Mouse (Mus musculus) gastrocnemius, postnatal 25 days (tissue): ENCODE data around the gene Klk5. TPM values are rescaled to one million over a fixed set of nuclear protein-coding genes. Genes with fewer than 3 reads are reported as not detected.

ENCODE experiments used
- DNase-seq: peaks from one replicate; pipeline ENCODE4 v3.0.0; 2022
- long read RNA-seq, 2 experiments: library from polyadenylated mRNA; stranded (forward); transcript quantifications; one replicate each; pipeline ENCODE4 v2.0.0; 2021
- total RNA-seq, 2 experiments: library from RNA; stranded (reverse); gene quantifications; 1 replicate in 1 of 2; 2 replicates in 1 of 2; pipeline ENCODE4 v1.2.3; 2021

Klk5 gene
- not detected for total RNA-seq
- long read RNA-seq, experiment 1 = 0 reads
- long read RNA-seq, experiment 2 = 0 reads

DNA sequence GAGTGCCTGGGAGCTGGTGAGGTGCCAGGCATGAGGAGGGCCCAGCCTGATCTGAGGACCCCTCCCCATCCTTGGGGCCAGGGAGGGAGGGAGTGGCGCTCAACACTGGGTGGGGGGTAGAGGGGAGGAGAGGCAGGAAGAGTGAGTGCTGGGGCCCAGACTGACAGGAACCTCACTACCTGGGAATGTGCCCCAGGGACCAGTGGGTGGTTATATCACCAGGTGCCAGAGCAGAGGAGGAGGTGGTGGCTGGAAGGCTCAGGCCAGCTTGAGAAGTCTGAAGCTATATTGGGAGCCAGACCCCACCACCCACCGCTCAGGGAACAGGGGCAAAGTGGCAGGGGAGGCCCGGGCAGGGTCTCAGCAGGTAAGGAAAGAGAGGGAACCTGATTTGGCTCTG, at the start of gene Klk5:
Klk5 (plus strand) TSS at position 271 of the 400 bp plus-strand sequence.
- no peak for DNase-seq

DNA sequence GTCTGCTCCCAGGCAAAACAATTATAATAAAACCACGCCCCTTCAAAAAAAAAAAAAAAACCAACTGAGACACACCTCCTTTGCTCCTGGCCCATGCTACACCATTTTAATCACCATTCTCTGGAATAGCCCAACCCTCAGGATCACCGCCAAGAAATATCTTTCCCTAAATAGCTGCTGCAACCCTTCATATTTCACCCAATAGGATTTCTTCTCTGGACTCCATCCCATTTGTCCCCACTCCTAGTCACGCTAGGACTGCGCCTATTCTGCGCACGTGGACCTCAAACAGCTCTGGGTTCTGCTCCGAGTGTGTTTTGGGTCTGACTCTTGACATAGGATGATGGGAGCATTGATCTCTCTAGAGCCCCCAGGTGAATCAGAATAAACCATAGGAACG, 45.4 kb upstream of the Klk5 start:
- no peak for DNase-seq

DNA sequence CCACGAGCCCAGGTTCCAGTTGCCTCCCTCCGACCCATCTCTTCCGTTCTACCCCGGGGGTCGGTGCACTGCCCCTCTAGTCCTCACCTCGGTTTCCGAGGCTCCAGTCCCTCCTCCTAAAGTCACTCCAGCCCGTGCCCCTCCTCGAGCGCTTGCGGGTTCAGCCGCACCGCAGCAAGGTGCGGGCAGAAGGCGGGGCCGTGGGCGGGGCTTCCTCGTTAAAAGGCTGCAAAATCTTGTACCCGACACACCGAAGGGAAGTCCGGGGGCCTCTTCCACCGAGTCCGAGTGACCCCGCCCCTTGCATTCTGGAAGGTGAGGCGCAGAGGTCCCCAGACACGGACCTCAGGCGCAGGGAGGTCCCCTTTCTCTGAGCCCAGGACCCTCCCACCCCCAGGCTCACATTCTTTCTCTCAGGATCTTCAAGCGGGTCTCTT, 44.4 kb upstream of the Klk5 start, which contains the start of gene Klk8:
Klk8 (plus strand) TSS at position 245 of the 437 bp plus-strand sequence.
- DNase-seq = no peak

- DNase-seq = no peak
These were observed 43.8 kb upstream of the Klk5 start for GRCm38 (mm10) chr7:43797844-43798462.

GRCm38 (mm10) chr7:43799876-43800275, 41.9 kb upstream of the Klk5 start:
- no peak for DNase-seq

GRCm38 (mm10) chr7:43810994-43811393, 30.8 kb upstream of the Klk5 start, which contains the start of gene Klk7:
Gene Klk7, plus strand, starts transcription at chr7:43811294.
- no peak for DNase-seq

DNA sequence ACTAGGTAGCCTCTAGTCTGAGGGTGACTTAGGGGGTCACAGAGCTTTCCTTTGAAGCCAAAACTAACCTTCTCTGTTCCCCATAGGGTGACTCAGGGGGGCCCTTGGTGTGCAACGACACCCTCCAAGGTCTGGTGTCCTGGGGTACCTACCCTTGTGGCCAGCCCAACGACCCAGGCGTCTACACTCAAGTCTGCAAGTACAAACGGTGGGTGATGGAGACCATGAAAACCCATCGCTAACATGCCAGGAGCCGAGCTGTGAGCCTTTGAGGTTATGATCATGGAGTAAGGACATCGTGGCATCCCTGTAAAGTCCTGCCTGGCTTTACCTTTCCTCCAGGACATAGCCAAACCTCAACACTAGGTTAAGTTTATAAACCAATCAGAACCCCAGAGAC, 26.6 kb upstream of the Klk5 start:
- DNase-seq = no peak

DNA sequence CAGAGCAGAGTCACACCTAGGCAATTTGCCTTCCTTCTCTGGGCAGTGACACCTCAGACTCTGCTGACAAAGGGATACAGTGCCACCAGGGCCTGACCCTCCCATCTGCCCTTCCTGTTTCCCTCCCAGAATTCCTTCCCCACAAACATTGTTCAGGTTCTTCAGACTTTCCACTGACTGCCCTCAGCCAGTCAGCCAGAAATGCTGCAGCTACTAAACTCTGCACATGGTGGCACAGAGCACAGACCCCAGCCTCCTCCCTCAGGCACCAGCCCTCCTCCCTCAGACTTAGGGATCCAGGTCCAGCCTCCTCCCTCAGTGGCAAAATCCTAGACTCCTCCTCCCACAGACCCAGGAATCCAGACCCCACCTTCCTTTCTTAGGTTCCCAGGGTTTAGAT, 25.0 kb upstream of the Klk5 start:
- DNase-seq = no peak

- DNase-seq = no peak
These were observed 20.2 kb upstream of the Klk5 start for GRCm38 (mm10) chr7:43821581-43821980.

DNA sequence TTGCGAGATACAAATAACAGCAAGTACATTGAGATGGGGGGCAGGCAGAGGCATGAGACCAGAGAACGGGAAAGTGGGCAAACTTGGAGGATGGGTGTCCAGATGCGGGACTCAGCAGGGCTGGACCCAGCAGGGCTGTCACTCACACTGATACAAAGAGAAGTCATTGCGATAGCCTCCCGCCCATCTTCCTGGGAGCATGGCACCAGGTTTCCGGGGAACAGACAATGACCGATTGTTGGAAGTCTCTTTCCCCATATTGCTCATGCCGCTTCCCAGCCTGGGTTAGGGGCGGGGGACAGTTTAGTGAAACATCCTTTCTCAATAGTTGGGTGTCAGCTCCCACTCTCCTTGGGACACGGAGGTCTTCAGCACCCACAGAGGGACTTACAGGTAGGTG, 17.6 kb upstream of the Klk5 start, which contains the start of gene Klk6:
Klk6 (plus strand) TSS at position 301 of the 400 bp plus-strand sequence.
- no peak for DNase-seq

- no peak for DNase-seq
These were observed 15.7 kb upstream of the Klk5 start for GRCm38 (mm10) chr7:43826056-43826455.

- DNase-seq = no peak
These were observed 14.1 kb upstream of the Klk5 start for GRCm38 (mm10) chr7:43827706-43828105.

- DNase-seq = no peak
These were observed 12.8 kb upstream of the Klk5 start for GRCm38 (mm10) chr7:43829006-43829405.

GRCm38 (mm10) chr7:43843801-43844200, 2.0 kb downstream of the Klk5 start:
- DNase-seq = no peak

DNA sequence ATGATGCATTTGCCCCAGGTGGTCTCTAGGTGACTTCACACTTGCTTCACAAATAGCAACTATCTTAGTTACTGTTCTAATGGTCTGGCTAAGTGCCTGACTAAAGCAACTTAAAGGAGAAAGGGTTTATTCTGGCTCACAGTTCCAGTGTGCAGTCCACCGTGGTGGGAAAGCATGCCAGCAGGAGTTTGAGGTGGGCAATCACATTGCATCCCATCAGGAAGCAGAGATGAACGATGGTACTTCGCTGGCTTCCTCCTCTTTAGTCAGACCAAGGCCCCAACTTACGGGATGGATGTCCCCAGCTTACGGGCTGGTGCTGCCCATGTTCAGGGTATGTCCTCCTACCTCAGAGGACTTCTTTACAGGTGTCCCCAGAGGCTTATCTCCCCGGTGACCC, 9.8 kb downstream of the Klk5 start:
- DNase-seq = no peak

DNA sequence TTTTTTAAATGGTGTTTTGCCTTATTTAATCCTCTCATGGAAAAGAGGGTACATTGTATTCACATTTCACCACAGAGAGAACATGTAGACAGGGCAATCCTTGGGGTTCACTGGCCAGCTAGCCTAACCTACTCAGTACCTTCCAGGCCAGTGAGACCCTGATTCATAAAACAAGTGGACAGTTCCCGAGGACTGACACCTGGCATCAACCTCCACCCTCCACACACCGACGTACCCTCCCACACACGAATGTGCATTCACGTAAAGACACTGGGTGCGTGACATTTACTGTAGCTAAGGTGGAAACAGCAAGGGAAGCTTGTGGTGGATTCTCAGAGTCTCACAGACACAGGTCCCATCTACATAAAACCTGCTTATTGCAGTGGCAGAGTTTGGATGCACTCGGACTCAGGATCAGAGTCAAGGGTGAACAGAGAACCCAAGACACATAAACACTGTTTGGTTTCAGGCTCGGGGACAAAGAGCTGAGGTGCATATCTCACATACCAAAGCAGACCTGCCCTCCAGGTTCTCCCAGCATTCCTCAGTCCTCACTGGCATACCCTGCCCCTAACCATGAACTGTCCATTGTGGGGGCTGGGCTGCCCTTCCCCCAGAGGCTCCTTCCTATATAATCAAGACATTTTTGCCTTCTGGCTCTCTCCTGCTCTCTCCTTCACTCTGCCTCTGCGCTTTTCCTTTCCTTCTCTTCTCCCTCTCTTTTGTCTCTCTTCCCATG, 13.0 kb downstream of the Klk5 start:
- DNase-seq = no peak

DNA sequence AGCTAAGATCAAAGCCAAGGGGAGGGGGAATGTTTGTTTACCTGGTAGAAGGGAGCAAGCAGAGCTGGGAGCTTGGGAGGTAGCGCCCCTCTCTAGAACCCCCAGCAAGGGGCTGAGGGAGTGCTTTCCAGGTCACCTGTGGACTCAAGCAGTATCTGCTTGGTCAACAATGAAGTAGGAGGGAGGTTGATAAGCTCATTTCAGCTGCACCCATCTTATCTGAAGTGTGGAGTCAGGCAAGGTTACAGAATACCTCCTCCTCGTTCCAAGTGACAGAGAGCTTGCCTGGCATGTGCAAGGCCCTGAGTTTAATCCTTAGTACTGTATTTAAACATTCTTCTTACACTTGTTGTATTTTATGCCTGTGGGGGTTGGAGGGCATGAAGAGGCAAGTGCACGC, 13.9 kb downstream of the Klk5 start:
- DNase-seq = no peak

DNA sequence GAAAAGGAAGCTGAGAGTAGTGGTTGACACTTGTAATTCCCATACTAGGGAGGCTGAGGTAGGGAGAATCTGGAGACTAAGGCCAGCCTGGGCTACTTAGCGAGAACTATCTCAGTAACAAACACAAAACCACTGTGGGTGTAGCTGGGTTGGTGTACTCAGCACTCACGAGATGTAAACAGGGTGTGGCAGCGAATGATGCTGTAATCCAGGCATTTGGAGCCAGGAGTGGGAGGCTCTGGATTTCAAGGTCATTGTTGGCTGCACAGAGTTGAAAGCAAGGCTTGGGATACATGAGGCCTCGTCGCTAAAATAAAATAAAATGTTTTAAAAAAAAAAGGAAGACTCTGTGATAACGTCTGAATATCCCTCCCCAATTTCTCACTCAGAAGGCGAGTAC, 14.5 kb downstream of the Klk5 start:
- DNase-seq = no peak

GRCm38 (mm10) chr7:43857501-43857900, 15.7 kb downstream of the Klk5 start:
- no peak for DNase-seq

- no peak for DNase-seq
These were observed 18.6 kb downstream of the Klk5 start for GRCm38 (mm10) chr7:43860411-43860810.

GRCm38 (mm10) chr7:43873237-43873636, 31.5 kb downstream of the Klk5 start:
- DNase-seq = no peak

- DNase-seq = no peak
These were observed 31.9 kb downstream of the Klk5 start for GRCm38 (mm10) chr7:43873674-43874073.

DNA sequence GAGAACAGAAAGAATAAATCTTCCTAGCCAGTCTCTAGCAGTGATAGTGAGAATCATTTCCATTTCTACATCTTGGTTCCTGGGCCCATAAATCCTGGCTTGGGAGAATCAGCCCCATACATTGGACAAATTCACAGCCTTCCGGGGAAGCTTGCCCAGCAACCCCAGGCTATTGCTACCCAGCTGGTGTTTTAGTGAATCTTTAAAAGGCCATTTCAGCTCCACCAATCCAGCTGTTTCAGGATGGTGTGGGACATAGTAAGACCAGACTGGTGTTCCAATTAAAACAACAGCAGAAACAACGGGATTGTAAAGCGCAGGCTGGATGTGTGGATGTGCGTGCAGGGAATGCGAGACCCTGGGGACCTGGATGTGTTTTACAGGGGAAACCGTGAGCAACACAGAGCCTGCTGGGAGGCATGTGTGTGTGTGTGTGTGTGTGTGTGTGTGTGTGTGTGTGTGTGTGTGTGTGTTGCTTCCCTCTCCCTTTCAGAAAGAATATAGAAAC, 33.2 kb downstream of the Klk5 start:
- DNase-seq = no peak
